Mouse (Mus musculus): ENCODE measurements around the gene Mlst8. TPM values are rescaled to one million over a fixed set of nuclear protein-coding genes. Genes with fewer than 3 reads are reported as not detected.

Mlst8 gene
- polyA plus RNA-seq, 1 experiment from 2014 or later, result 8.1 TPM

GRCm38 (mm10) chr17:24514270-24515257, 35.7 kb upstream of the Mlst8 start:
- H3K4me2 ChIP-seq (ENCODE audit: low read depth, low read length), result no peak overlapping the region

GRCm38 (mm10) chr17:24513609-24514008, 34.7 kb upstream of the Mlst8 start:
- Histone ChIP-seq H3K9me3 (ENCODE audit: low read length) (no peaks in the 10 kb centered on the region), H3K4me3 (ENCODE audit: low read depth, low read length) (no peak overlapping the region), H3K4me1 (ENCODE audit: insufficient read depth) (no peaks in the 10 kb centered on the region), H3K9ac (replicated peaks) (no peak overlapping the region), H3K4me2 (ENCODE audit: low read depth, low read length) (no peak overlapping the region), H3K27me3 (ENCODE audit: insufficient read depth, low read length) (no peaks in the 10 kb centered on the region), H3K27ac (ENCODE audit: low read depth) (no peak overlapping the region), H3K36me3 (replicated peaks; ENCODE audit: insufficient read depth, low read length) (peaks cover 71% of the 10 kb centered on the region)
- 60% methylated on average over 5 of the region's 5 CpGs for WGBS (ENCODE audit: insufficient replicate concordance)
- TF ChIP-seq CTCF (IDR thresholded peaks at IDR 0.05; ENCODE audit: low read depth) (peak; percentile 70), EP300 (IDR thresholded peaks at IDR 0.05; ENCODE audit: low read depth) (no peak)
- no peak for ATAC-seq
- DNase-seq, result peak; percentile 58

More at GRCm38 (mm10) chr17:24514270-24515257, 35.7 kb upstream of the Mlst8 start:
- ATAC-seq (peak; percentile 33; the same call in 1 of the 2 replicates), DNase-seq (no peak)
- WGBS (ENCODE audit: insufficient replicate concordance), result 84% methylated on average over 23 of the region's 24 CpGs
- Histone ChIP-seq H3K27me3 (ENCODE audit: insufficient read depth, low read length) (no peaks in the 10 kb centered on the region), H3K27ac (ENCODE audit: low read depth) (0 out of 2 replicates have a peak overlapping the region, but pooled peaks have one; percentile 1), H3K9me3 (ENCODE audit: low read length) (no peaks in the 10 kb centered on the region), H3K36me3 (replicated peaks; ENCODE audit: insufficient read depth, low read length) (peaks cover 69% of the 10 kb centered on the region), H3K9ac (replicated peaks) (no peak overlapping the region), H3K4me3 (ENCODE audit: low read depth, low read length) (no peak overlapping the region), H3K4me1 (ENCODE audit: insufficient read depth) (no peaks in the 10 kb centered on the region)
- TF ChIP-seq EP300 (IDR thresholded peaks at IDR 0.05; ENCODE audit: low read depth) (no peak), CTCF (IDR thresholded peaks at IDR 0.05; ENCODE audit: low read depth) (no peak)

GRCm38 (mm10) chr17:24507806-24508460, 29.1 kb upstream of the Mlst8 start:
- no peak for ATAC-seq
- 78% methylated on average over 12 of the region's 12 CpGs for WGBS (ENCODE audit: insufficient replicate concordance)
- peaks cover 43% of the 10 kb centered on the region for H3K36me3 ChIP-seq (replicated peaks; ENCODE audit: insufficient read depth, low read length)

GRCm38 (mm10) chr17:24507129-24507664, 28.3 kb upstream of the Mlst8 start:
- Histone ChIP-seq H3K9me3 (ENCODE audit: low read length) (no peaks in the 10 kb centered on the region), H3K4me1 (ENCODE audit: insufficient read depth) (0 out of 2 replicates have a peak, but pooled peaks cover 3% of the 10 kb centered on the region), H3K27me3 (ENCODE audit: insufficient read depth, low read length) (no peaks in the 10 kb centered on the region), H3K4me3 (ENCODE audit: low read depth, low read length) (no peak overlapping the region), H3K9ac (replicated peaks) (no peak overlapping the region), H3K4me2 (ENCODE audit: low read depth, low read length) (peak overlapping the region; percentile 58), H3K27ac (ENCODE audit: low read depth) (no peak overlapping the region), H3K36me3 (replicated peaks; ENCODE audit: insufficient read depth, low read length) (peaks cover 39% of the 10 kb centered on the region)
- ATAC-seq (peak; percentile 71), DNase-seq (no peak)
- TF ChIP-seq EP300 (IDR thresholded peaks at IDR 0.05; ENCODE audit: low read depth) (no peak), CTCF (IDR thresholded peaks at IDR 0.05; ENCODE audit: low read depth) (no peak)
- 50% methylated on average over 19 of the region's 19 CpGs for WGBS (ENCODE audit: insufficient replicate concordance)

More at GRCm38 (mm10) chr17:24507806-24508460, 29.1 kb upstream of the Mlst8 start:
- H3K4me1 ChIP-seq (ENCODE audit: insufficient read depth), result 0 out of 2 replicates have a peak, but pooled peaks cover 3% of the 10 kb centered on the region
- H3K27me3 ChIP-seq (ENCODE audit: insufficient read depth, low read length), result no peaks in the 10 kb centered on the region
- no peak overlapping the region for H3K9ac ChIP-seq (replicated peaks)
- H3K4me3 ChIP-seq (ENCODE audit: low read depth, low read length), result no peak overlapping the region
- no peak for DNase-seq
- TF ChIP-seq EP300 (IDR thresholded peaks at IDR 0.05; ENCODE audit: low read depth) (no peak), CTCF (IDR thresholded peaks at IDR 0.05; ENCODE audit: low read depth) (no peak)
- no peak overlapping the region for H3K27ac ChIP-seq (ENCODE audit: low read depth)
- no peaks in the 10 kb centered on the region for H3K9me3 ChIP-seq (ENCODE audit: low read length)
- H3K4me2 ChIP-seq (ENCODE audit: low read depth, low read length), result no peak overlapping the region

GRCm38 (mm10) chr17:24506332-24507070, 27.6 kb upstream of the Mlst8 start:
- WGBS (ENCODE audit: insufficient replicate concordance), result 36% methylated on average over 29 of the region's 36 CpGs

More at GRCm38 (mm10) chr17:24506332-24507070, 27.6 kb upstream of the Mlst8 start:
- DNase-seq, result no peak
- TF ChIP-seq EP300 (IDR thresholded peaks at IDR 0.05; ENCODE audit: low read depth), result no peak
- Histone ChIP-seq H3K9me3 (ENCODE audit: low read length) (no peaks in the 10 kb centered on the region), H3K27me3 (ENCODE audit: insufficient read depth, low read length) (no peaks in the 10 kb centered on the region), H3K4me3 (ENCODE audit: low read depth, low read length) (no peak overlapping the region), H3K36me3 (replicated peaks; ENCODE audit: insufficient read depth, low read length) (peaks cover 33% of the 10 kb centered on the region), H3K4me1 (ENCODE audit: insufficient read depth) (0 out of 2 replicates have a peak, but pooled peaks cover 3% of the 10 kb centered on the region), H3K27ac (ENCODE audit: low read depth) (no peak overlapping the region), H3K9ac (replicated peaks) (no peak overlapping the region), H3K4me2 (ENCODE audit: low read depth, low read length) (peak overlapping the region; percentile 58)
- peak; percentile 43; the same call in 1 of the 2 replicates for ATAC-seq

Measured in liver, postnatal 0 days (tissue).